Mouse (Mus musculus): ENCODE data around the gene Wfikkn2. TPM values are rescaled to one million over a fixed set of nuclear protein-coding genes. Genes with fewer than 3 reads are reported as not detected.

Gene Wfikkn2
- not detected for total RNA-seq (2023)

DNA sequence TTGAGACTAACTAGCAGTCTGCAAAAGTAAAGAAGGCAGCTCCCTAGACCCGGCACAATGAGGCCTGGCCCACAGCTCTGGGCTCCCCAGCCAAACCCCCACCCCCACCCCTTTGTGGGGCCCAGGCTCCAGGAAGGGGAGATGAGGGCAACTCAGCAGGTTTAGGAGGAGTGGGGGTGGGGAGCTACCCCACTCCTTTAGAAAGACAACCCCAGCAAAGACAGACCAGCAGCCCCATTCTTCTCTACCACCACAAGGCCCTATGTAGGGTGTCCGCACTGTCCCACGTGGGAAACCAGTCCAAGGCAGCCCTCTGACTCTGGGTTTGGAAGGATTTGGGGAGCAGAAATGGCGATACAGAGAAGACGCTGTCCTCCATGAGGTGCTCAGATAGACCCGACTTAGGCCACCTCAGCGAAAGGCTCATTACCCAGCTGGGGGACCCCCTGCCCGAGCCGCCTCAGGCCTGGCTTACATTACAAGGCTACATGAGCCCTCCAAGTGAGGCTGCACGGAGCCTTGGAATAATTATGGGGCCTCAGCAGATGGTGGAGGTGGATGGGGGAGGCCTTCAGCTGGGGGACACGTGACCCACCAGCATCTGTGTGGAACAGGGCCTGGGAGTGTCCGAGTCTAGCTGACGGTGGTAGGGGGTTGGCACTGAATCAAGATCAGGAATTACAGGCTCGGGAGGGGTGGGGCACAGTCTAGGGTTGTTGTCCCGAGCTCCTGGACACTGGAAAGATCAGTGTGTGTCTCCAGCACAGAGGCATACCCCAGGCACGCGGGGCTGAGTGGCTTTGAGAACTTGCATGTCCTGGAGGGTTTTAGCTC lies at the start of gene Wfikkn2:
Wfikkn2 (minus strand) TSS at position 51 of the 834 bp plus-strand sequence.

GRCm38 (mm10) chr11:94281199-94282181 lies 35.7 kb upstream of the Wfikkn2 start, which contains the start of gene Gm21885:
Gene Gm21885 (plus strand): TSS chr11:94281873.

DNA sequence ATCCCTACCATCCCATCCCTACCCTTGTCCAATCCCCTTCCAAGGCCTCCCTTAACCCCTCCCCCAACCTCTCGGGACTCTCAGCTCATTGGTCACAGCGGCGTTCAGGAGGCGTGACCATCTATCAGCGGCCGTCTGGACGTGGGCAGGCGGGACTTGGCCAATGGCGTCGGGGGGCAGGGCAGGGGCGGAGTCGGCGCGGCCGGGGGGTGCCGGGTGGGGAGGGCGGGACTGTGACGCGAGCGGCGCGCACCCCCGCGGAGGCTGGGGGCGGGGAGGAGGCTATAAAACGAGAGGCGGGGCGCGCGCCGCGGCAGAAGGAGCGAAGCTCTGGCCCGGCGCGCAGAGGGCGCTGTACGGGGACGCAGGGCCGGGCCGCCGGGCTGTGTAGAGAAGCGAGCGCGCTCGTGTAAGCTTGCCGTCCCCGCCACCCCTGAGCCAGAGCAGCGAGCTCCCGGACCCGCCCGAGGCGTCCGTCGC lies 34.6 kb downstream of the Wfikkn2 start, which contains the start of gene Tob1:
Tob1 (plus strand) TSS at position 331 of the 480 bp plus-strand sequence.

Other genes with a start within 250 kb of the Wfikkn2 start
- 100 to 1,000 TPM in 1 of 2 experiments, 10 to 100 TPM in 1; 94.4 to 115 TPM for gene Spag9, start 249.9 kb downstream of the Wfikkn2 start, total RNA-seq (2023)
- 10 to 100 TPM; 54.7 to 66.7 TPM for gene Tob1, start 34.6 kb downstream of the Wfikkn2 start, total RNA-seq (2023)
- gene Gm21885, start 35.9 kb upstream of the Wfikkn2 start, total RNA-seq (2023), result not detected
- gene Luc7l3, start 76.0 kb upstream of the Wfikkn2 start, total RNA-seq (2023), result 10 to 100 TPM; 36.8 to 43.8 TPM
- gene Ankrd40, start 82.0 kb upstream of the Wfikkn2 start, total RNA-seq (2023), result 10 to 100 TPM; 27.6 to 28.6 TPM
- gene Abcc3, start 147.0 kb upstream of the Wfikkn2 start, total RNA-seq (2023), result 1 to 10 TPM; 2.6 to 4.2 TPM
- gene Cacna1g, start 228.2 kb upstream of the Wfikkn2 start, total RNA-seq (2023), result 1 to 10 TPM in 1 of 2 experiments, under 1 TPM in 1; 0.37 to 2.5 TPM
- not detected for gene Spata20, start 240.2 kb upstream of the Wfikkn2 start, total RNA-seq (2023)

All from neutrophil, adult 59 days (primary cell).